Mouse (Mus musculus) CD4-positive helper T cell, adult 2 months (primary cell): ENCODE data around the gene Gbp10.
"Not testable (repeated sequence)": the region's sequence is repeated elsewhere in the genome, so short reads cannot be mapped to it uniquely, and the experiment has no call there.

Source experiments
- DNase-seq: peaks from one replicate; pipeline ENCODE4 v3.0.0-alpha.2; 2012; ENCODE audit warnings: low read depth, missing footprints, low spot score

Gbp10 gene

DNA sequence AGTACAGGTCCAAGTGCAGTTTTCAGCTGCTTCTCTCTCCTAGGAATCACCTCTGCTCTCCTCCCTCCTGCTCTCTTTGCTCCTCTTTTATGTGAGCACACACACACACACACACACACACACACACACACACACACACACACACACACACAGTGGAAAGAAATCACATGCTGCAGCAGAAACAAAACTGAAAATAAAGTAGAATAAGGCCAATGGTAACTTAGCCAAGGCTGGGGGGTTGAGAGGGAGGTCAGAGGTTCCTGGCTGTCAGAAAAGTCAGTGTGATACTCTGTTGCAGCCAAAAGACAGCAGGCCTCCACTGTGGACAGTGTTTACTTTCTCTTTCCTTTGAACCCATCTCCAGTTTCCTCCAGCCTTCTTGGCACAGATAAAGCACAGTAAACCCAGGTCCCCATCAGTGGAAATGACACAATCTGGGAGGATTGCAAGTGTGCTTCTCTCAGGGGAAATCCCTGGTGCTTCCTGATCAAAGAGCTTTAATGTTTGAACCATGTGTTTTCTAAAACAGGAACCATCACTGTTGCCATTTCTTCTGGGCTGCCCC is at the start of gene Gbp10:
Gene Gbp10 (minus strand): TSS at position 51 of the 565 bp plus-strand sequence.
- DNase-seq = peak; percentile 84

DNA sequence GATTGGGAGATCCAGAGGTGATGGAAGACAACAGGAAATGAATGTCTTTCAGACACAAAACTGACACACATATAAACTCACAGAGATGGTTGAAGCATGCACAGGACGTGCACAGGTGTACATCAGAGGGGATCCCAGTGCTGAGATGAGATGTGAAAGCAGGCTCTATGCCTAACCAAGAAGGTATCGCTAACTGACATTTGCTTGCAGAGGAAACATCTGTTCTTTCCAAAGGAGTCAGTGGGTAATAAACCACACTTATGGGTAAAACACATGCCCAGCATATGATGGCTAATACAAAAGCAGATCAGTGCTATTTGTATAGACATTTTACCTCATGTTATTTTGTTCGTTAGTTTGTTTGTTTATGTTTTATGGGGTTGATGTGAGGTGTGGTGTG is 21.3 kb upstream of the Gbp10 start:
- DNase-seq = not testable (repeated sequence)

DNA sequence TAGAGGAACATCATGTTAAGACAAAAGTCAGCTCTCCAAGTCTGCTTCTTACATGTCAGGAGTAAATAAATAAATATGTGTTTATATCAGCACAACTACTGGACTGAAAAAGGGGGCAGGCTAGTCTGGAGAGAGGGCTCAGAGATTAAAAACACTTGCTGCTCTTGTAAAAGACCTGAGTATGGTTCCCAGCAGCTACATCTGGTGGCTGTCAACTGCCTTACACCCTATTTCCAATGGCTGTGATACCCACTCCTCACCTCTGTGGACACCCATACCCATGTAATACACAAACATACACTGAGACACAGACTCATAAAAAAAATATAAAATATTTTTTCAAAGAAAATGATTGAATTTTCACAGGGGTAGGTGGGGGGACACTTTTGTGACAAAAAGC is 13.2 kb upstream of the Gbp10 start:
- DNase-seq = peak; percentile 32

DNA sequence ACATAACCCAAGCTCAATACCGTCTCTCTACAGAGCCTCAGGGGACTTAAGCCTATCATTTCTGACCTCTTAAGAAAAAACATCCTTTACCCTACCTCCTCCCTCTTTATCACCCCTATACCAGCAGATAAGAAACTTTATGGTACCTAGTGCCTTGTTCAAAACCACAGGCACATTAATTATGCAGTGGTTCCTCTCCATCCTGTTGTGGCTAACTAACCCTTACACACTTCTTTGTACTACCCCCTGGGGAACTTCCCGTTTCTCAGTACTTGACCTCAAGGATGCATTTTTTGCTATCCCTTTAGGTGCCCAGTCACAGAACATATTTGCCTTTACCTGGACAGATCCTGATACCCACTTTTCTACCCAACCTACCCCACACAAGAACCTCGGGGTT is 5.4 kb upstream of the Gbp10 start:
- peak; percentile 23 for DNase-seq

DNA sequence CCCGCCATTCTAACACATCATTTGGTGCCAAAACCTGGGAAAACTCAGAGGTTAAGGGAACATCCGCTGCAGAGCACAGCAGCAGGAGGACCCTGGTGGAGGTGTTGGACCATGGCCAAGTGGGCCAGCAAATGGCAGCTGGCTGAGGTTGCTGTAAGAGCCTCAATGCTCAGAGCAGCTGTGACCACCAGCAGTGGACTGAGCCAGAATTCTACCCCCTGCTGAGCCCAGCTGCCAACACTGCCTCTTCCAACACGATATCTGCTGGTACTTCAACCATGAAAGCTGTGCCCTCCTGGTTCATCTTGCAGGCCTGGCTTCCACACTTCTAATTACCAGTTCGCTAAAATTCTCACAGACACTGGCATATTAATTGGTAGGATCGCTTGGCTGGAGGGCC is 1.6 kb upstream of the Gbp10 start:
- not testable (repeated sequence) for DNase-seq

DNA sequence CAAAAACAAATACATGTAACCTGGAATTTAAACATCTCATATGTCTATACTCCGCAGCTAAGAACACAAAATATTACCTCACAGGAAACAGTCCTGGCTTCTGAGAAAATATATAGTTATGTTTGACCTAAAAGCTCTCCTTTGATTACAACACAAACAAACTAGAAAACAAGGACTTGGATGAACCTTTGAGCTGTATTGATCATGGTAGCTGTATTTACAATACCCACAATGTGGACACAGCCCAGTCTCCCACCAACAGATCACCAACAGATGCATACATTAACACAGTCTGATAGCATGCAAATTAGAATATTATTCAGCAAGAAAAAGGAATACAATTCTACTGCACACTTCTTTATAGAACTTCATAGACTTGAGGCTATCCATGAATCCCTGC is 931 bp downstream of the Gbp10 start:
- DNase-seq = not testable (repeated sequence)

DNA sequence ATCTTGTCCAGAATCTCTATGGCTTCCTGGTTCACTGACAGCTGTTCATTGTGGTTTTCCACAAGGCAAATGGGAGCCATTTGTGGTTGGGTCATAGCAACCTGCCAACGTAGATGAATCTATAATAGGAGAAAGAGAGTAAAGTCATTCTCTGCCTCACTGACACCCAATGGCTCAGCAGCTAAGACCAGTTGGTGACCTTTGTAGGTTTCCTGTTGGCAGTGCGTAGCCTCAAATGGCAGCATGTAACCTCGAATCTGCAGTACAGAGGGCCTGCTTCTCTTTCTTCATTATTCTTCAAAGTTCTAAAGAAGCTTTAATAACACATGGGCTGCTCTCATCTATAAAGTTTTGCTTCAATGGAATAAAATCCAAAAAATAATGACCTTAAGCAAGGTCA is 3.3 kb downstream of the Gbp10 start:
- not testable (repeated sequence) for DNase-seq

DNA sequence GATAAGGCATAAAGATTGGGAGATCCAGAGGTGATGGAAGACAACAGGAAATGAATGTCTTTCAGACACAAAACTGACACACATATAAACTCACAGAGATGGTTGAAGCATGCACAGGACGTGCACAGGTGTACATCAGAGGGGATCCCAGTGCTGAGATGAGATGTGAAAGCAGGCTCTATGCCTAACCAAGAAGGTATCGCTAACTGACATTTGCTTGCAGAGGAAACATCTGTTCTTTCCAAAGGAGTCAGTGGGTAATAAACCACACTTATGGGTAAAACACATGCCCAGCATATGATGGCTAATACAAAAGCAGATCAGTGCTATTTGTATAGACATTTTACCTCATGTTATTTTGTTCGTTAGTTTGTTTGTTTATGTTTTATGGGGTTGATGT is 30.4 kb downstream of the Gbp10 start:
- DNase-seq = not testable (repeated sequence)

DNA sequence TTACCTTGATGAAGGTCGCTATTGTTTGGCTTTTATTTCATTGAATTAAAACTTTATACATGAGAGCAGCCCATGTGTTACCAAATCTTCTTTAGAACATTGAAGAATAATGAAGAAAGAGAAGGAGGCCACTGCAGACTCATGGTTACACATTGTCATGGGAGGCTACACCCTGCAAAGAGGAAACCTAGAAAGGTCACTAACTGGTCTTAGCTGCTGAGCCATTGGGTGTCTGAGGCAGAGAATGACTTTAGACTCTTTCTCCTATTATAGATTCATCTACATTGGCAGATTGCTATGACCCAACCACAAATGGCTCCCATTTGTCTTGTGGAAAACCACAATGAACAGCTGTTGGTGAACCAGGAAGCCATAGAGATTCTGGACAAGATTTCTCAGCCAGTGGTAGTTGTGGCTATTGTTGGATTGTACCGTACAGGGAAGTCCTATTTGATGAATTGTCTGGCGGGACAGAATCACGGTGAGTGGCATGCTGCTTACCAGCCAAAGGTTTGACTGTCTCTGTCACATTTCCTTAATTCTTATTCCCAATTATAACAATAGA is 38.5 kb downstream of the Gbp10 start:
- not testable (repeated sequence) for DNase-seq

DNA sequence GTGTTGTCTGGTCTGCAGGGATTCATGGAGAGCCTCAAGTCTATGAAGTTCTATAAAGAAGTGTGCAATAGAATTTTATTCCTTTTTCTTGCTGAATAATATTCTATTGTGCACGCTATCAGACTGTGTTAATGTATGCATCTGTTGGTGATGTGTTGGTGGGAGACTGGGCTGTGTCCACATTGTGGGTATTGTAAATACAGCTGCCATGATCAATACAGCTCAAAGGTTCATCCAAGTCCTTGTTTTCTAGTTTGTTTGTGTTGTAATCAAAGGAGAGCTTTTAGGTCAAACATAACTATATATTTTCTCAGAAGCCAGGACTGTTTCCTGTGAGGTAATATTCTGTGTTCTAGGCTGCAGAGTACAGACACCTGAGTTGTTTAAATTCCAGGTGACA is 40.2 kb downstream of the Gbp10 start:
- DNase-seq = not testable (repeated sequence)

DNA sequence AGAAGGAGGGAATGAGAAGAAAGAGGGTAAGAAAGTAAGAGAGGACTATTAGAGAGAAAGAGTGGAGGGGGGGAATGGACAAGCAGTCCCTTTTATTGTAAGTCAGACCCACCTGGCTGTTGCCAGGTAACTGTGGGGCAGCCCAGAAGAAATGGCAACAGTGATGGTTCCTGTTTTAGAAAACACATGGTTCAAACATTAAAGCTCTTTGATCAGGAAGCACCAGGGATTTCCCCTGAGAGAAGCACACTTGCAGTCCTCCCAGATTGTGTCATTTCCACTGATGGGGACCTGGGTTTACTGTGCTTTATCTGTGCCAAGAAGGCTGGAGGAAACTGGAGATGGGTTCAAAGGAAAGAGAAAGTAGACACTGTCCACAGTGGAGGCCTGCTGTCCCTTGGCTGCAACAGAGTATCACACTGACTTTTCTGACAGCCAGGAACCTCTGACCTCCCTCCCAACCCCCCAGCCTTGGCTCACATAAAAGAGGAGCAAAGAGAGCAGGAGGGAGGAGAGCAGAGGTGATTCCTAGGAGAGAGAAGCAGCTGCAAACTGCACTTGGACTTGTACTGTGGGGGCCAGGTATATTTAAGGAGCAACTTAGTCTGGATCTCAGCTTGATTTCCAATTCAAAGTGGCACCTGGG is 41.3 kb downstream of the Gbp10 start:
- peak; percentile 19 for DNase-seq

DNA sequence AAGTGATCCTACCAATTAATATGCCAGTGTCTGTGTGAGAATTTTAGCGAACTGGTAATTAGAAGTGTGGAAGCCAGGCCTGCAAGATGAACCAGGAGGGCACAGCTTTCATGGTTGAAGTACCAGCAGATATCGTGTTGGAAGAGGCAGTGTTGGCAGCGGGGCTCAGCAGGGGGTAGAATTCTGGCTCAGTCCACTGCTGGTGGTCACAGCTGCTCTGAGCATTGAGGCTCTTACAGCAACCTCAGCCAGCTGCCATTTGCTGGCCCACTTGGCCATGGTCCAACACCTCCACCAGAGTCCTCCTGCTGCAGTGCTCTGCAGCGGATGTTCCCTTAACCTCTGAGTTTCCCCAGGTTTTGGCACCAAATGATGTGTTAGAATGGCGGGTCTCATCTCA is 43.0 kb downstream of the Gbp10 start:
- DNase-seq = not testable (repeated sequence)

DNA sequence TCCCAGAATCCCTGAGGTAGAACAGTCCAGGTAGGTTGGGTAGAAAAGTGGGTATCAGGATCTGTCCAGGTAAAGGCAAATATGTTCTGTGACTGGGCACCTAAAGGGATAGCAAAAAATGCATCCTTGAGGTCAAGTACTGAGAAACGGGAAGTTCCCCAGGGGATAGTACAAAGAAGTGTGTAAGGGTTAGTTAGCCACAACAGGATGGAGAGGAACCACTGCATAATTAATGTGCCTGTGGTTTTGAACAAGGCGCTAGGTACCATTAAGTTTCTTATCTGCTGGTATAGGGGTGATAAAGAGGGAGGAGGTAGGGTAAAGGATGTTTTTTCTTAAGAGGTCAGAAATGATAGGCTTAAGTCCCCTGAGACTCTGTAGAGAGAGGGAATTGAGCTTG is 46.8 kb downstream of the Gbp10 start:
- peak; percentile 22 for DNase-seq

DNA sequence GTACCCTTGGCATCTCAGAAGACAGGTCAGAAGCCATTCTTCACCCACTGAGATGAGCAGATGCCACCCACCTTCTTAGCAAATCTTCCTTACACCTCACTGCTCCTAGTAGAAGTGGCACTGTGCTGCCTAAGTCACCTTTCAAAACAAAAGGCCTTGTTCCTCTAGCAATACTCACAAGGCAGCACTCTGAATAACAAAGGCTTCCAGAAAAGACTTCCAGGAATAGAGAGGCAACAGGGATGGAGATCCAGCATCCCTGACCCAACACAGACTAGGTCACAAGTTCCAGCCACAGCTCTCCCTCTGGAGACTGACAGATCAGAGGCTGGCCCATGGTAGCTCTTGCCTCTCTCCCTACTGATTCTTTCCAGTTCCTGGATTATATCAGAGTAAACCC is 57.9 kb downstream of the Gbp10 start:
- no peak for DNase-seq
